Mouse (Mus musculus): Measurements from ENCODE around the gene Usp9x.

DNA sequence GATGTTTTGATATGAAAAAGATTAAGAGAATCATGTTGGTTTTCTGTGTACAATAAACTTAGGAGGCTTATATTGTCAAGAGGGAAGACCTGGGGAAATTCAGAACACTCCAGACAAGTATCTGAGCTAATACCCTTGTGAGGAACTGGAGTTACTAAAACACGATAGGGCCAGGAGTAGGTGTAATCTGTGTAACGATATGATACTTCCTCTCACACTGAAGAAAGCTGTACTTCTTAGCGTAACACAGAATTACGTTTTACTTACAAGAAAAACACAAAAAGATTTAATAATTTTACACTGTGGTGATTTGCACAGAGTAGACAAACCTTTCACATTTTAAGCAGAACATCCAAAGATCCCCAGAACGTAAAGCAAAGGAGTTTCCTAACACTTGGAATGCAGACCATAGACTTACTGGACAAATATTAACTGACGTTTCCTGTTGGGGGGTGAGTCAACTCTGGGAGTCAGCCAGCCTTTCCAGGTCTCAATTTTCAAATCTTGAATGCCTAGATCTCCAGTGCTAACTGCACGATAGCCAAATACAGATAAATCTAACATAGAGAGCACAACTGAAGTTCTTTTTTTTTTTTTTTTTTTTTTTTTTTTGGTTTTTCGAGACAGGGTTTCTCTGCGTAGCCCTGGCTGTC, 6.9 kb upstream of the Usp9x start:
- TF ChIP-seq HCFC1 (IDR thresholded peaks at IDR 0.05; ENCODE audit: borderline replicate concordance, insufficient read depth, low read length) (no peak), MAFK (IDR thresholded peaks at IDR 0.05; ENCODE audit: insufficient read depth, low read depth, low read length) (no peak)
